Mouse (Mus musculus) T-helper 1 cell (primary cell): Measurements from ENCODE around the gene Greb1.
"Not testable (repeated sequence)": the region's sequence is repeated elsewhere in the genome, so short reads cannot be mapped to it uniquely, and the experiment has no call there.

Source experiments
- in situ Hi-C: fragments of 300-600 bp; cut with MboI, MseI; formaldehyde crosslinking; loops from one replicate; pipeline ENCODE4 v1.15.1; 2025; ENCODE audit warnings: high pct_unique_total_duplicates

The Greb1 gene

DNA sequence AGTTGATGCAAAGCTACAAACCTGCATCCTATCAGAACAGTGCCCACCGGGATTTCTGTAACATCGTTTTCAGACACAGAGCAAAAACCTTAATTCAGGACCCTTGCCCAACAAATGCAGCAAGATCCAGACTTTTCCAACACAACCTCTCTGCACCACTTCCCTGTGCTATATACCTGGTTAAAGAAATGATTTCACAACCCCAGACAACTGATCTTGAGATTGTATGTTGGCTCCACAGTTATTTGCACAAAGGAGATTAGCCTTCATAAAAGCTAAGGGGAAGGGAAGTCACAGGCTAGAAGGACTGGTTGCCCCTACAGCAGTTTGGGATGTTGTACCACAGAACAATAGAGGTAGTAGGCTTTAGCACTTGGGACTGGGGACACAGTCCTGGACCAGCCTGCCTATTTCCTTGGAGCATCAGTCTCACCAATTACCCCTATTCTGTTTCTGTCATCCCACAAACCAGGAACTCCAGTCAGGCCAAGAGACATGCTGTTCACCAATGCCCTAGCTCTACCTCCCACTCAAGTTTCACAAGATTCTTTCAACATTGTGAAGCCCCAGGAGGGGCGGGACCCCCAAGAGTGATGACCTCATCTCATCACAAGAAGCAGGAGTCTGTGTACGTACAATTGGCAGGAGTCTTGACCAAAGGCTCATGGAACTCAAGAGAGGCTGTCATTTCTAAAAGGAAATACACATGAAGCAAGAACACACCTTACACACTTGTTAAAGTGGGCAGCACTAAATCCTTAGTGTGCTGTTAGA is 36.9 kb downstream of the Greb1 start:
- in situ Hi-C loops: no loop called here

DNA sequence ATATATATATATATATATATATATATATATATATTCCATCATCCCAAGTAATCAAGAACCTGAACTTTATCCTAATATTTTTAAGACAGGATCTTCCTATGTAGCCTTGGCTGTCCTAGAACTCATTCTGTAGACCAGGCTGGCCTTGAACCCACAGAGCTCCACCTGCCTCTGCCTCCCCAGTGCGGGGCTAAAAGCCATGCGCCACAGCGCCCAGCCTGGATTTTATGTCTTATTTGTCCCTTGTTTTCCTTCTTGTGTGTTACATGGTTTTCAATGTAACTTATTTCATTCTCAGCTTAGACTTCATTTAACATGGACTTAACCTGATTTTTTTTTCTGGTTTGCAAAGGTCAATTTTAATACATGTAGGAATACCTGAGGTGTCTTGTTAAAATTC is 39.2 kb downstream of the Greb1 start:
- in situ Hi-C loops: no loop called here

DNA sequence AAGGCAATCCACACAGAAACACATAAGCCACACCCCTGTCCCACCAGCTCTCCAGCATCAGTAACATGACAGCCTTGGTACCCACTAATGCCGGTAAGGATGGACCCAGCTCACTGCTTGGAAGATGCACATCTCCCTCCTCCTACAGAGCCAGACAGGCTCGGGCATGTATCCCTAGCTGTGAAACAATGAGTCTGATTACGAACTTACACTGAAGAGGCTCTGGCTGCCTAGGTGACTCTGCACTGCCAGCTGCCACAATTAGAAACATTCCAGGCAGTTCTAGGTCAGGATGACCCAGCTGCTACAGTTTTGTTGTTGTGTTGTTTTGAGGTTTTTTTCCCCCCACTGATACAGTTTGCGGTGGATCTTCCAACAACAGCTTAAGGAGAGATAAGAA is 40.4 kb downstream of the Greb1 start:
- in situ Hi-C loops: no loop called here

DNA sequence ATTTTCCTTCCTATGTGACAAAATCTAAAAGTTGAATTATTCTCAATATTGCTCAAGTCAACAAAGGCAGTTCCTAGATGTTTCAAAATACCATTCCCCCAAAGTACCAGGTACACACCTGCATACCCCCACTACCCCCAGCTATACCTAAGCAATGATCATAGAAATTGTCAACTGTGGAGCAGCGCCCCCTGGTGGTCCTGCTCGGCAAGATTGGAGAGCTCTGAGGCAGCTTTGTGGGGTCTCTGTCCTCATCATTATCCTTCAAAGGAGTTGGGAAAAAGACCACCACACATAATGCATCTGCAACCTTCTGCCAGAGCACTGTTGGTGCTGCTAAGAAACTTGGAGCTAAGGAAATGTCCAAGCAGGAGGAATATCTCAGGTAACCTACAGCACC is 46.4 kb downstream of the Greb1 start:
- in situ Hi-C loops: no loop called here

DNA sequence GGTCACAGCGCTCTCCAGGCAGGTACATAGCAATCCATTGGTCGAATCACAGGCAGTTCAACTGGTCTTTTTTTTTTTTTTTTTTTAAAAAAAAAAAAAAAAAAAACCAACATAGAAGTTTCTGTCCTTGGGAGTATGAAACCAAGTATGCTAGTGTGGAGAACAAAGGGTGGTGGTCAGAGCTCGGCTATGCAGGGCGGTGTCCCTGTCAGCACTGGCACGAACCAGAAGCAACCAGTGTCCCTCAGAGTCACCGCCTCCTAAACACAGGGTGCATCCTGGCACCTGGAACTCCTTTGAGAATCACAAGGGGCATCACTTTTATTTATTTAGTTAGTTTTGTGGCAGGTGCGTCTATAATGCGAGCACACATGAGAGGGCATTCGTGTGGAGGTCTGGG is 47.1 kb downstream of the Greb1 start:
- in situ Hi-C loops: no loop called here

DNA sequence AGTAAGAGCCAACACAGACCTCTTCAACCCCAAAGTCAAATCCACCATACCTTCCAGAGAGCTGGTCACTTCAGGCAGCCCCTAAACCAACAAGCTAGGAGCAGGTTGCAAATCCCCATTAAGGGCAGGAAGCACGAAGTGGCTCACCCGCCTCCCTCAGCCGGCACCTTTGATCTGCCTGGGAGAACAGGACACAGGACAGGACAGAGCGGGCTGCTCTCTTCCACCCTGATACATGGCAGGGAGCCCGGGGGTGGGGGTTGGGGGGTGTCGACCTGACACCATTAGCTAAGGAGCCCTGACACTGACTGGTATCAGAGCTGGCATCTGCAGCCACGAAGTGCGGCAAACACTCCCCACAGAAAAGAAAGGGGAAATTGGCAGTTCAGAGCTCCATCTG is 47.6 kb downstream of the Greb1 start:
- in situ Hi-C loops: no loop called here

DNA sequence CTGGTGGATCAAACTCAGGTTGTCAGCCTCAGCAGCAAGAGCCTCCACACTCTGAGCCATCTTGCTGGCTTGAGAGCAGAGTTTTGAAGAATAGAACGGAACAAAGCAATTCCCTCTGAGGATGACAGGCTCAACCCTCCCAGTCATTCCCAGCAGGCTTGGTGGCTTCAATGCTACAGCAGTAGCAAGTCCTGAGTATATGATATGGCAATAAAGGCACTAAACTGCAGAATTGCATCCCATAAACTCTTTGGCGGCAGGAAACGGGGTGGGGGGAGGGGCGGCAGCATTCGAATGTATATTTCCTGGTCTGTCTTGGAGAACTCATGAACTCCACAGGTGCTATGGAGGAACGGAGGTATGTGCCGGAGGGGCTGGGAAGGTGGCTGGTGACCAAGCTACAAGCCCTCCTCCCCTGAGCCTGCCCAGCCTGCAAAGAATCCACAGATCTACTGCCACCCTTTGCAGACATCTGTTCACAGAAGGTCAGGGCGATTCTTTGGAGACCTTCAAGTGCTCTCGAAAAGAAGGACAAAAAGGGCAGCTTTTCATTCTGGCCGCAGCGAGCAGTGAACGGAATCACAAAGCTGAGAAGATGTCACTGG is 48.3 kb downstream of the Greb1 start:
- in situ Hi-C loops: no loop called here

DNA sequence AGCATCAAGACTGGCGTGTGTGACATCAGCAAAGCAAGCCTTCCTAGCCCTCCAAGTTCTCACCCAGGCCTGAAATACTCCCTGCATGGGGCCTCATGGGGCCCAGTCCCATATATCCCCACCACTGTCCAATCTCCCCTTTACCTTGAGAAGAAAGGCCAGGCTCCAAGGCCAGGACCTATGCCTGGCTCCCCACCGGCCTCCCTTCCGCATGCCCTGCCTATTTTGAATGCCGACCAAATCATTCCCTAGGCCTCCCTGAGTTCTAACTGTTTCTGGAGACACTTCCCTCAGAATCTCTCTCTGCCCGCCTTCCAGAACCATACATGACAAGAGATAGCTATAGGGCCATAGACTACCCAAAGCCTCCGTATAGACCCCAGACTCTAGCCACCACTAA is 49.1 kb downstream of the Greb1 start:
- in situ Hi-C loops: no loop called here

DNA sequence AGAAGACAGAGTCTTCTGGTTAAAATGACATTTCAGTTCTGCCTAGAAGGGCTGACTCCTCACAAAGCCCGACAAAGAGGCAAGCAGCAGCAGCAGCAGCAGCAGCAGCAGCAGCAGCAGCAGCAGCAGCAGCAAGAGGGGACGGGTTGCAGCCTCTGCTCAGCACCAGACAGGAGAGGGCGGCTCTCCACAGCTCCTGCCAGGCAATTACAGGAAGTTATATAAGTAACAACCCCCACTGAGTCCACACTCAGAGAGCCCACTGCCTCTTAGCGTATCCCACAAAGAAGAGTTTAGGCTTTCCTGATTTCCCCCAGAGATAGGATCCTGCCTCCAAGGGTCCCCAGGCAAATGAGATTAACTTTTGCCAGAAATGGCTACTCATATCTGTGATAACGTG is 60.6 kb downstream of the Greb1 start:
- in situ Hi-C loops: no loop called here

DNA sequence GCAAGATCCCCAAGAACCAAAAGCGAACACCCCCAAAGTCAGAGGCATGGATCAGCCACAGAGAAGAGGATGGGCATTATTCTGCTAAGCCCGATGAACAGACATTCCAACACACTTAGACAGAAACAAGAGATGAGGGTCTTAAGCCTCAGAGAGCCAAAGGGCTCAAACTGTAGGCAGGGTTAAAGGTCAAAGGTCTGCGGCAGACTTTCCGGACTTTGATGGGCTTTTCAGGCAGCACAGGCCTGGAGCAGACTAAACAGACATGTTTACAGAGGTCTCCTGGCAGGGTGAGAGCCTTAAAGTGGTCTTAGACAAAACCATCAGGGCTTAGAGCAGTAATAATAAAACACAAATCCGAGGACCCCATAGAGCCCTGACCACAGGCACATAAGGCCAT is 63.4 kb downstream of the Greb1 start:
- in situ Hi-C loops: no loop called here

DNA sequence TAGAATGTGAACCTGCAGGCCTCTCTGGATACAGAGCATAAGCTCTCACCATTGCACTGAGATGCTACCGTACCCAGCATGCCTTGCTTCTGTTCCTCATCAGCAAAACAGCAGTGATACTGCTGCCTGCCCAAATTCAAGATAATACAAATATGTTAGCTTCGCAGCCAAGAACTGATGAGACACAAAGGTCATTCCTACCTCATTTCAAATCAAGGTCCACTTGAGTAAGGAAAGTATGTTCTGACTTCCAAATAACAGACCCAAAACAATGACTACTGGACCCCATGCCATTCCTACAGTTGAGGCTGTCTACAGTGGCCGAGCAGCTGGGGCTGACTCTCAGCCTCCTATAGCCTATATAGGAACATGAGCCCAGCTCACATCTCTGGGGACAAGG is 66.0 kb downstream of the Greb1 start:
- in situ Hi-C loops: no loop called here

DNA sequence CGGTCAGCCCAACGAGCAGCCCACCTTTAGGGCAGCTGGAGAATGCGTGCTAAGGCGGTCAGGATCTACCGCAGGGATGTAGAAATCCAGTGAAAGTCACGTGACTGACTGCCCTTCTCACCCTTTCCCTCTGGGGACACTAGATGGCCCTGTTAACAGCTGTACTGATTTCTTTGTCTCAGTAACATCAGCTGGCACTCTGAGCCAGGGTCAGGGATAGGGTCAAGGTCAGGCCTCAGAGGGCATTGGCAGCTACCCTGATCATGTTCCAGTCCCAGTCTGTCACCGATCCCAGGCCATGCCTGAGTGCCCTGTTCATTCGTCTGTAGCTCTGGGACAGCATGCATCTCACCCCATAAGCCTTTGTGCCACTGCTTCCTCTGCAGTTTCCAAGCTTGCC is 66.7 kb downstream of the Greb1 start:
- in situ Hi-C loops: no loop called here

DNA sequence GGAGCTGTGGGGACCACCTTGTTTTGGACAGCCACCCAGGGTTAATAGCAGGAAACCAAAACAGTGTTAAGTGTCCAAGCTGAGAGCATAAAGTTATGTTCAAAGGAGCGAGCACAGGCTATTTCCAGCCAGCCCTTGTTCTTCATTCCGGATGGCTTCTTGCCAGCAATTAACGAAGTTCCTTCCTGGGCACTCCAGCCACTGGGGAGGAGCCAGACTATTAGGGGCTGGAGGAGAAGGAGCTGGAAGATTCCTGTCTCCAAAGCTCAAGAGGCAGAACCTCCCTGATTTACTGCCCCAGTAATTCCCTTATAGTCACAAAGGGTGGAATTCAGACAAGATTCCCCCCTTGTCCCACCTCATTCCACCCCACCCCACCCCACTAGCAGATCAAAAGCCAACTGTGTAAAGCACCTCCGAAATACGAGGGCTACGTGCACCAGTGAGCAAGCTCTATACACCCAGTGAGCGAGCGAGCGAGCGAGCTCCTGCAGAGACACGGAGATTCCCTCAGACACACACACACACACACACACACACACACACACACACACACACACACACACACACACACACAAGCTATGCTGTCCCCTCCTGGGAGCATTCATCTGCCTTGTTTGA is 69.5 kb downstream of the Greb1 start:
- in situ Hi-C loops: no loop called here

DNA sequence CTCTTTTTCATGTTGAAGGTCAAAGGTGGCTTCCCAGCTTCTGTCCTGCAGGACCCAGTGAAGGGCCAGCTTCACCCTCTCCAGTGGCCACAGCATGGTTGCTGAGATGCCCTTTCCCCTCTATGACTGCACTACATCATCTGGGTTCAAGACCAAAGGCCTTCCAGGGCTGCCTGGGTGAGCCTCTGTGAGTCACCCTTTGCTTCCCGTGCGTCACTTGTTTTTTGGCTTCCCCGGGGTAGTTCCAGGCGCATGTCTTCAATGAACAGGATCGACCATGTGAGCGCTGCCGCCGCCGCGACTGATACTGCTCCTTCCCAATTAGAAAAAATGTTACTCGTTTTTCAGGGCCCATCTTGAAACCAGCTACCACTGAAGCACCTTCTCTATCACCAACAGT is 70.5 kb downstream of the Greb1 start:
- in situ Hi-C loops: no loop called here

DNA sequence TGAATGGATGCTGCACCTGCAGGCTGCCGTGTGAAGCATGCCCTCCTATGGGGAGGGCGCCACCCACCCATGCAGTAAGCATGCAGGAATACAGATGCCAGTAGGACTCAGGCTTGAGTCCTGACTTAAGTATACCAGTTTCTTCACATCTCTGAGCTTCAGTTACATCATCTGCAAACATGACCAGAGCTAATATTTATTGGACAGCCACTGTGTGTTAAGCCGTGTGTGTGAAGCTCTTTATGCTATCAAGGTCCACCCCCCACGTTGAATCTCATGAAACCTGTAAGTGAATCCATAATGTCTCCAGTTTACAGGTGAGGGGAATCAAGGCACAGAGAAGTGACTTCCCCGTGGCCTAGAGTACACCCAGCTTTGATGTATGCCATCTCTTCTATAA is 72.5 kb downstream of the Greb1 start:
- in situ Hi-C loops: no loop called here

DNA sequence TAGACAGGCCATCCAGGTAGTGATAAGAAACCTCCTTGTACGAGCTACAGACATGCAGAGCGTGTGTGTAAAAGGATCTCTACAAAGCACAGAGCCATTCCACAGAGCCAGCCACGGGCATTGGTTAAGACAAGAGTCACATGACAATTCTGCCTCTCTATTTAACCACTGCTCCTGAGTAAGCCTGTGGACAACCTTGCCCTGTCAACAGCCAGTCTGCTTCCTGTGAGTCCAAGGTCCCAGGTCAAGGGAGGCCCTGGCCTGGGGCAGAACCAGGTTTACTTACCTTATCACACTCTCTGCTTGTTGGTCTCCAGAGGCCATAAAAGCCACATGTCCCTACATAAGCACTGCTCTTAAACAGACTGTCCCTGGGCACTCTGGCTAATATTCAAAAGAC is 74.5 kb downstream of the Greb1 start:
- in situ Hi-C loops: no loop called here

DNA sequence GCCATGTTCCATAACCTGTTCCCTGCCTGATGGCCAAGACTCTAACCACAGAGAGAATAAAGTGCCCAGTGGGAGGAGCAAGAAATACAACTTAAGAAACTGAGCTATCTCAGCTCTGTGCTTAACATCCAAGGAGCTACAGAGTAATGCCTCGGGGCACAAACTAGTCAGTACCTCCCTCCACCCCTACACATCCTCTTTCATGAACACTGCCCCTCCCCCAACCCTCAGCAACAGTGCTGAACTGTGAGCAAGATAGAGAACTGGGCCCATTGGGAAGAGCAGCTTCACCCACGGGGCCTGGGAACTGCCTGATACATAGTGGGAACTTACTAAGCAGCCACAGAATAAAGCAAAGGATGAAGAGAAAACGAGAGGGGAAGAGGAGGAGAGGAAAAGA is 77.1 kb downstream of the Greb1 start:
- in situ Hi-C loops: loop anchor here (5.0 kb wide), 1 partner anchor 79 kb away; the partner anchor contains the start of gene Greb1

DNA sequence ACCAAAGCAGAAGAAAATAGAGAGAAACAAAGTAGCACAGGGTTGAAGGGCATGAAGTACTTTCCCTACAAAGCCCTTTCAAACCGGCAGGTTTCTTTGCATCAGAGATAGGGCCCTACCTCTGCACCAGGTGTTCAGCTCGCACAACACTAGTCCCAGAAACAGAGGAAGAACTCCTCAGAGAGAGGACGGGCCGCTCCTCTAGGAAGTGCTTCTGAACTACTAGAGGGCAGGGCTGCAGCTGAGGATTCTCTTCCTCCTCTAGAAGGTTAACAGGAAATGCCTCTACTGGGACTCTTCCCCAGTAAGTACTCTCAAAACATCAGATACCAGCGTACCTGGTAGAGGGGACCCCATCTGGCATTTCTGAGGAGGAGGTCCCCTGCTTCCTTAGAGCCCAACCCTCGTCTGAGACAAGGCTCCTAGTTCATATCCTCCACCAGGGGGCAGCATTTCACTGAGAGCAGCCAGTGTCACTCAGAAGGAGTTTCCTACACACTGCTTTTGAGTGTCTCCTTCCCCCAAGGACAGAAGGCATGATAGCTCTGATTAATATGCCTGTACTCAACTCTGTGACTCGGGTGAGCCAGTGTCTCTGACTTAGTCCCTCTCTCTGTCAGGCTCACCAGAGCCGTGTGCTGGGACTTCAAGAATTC is 81.9 kb downstream of the Greb1 start:
- in situ Hi-C loops: no loop called here

DNA sequence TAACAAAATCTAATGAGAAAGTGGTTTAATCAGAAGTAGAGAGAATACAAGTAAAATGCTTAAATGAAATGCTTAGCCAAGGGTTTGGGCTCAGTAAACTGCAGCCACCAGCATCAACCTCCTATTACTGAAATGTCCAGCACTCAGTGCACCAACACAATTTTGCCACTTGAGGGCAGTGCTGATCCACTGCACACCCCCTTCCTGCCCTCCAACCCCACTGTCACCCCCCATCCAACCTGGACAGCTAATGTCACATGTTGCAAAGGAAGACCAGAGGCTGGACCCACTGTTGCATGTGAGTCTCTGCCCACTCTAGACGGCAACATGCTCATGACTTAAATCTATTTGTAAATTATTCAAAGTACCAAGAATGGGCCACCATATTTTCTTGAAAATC is 83.0 kb downstream of the Greb1 start:
- in situ Hi-C loops: no loop called here

DNA sequence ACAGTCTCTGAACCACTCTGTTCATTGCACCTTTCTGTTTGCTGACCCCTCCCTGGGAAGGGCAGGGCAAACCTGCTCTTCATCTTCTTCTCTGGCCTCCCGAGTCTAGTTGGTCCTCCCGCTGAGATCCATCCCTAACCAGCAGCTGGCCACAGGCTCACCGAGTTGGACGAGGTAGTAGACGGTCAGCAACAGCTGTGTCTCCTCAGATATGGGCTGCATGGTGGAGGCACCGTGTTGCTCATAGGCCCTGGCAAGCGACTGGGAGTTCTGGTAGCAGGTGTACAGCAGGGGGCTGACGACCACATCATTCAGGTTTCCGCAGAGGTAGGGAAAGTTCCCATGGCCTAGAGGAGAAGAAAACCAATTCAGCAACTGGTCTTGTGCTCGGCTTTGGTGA is 86.1 kb downstream of the Greb1 start:
- in situ Hi-C loops: no loop called here

DNA sequence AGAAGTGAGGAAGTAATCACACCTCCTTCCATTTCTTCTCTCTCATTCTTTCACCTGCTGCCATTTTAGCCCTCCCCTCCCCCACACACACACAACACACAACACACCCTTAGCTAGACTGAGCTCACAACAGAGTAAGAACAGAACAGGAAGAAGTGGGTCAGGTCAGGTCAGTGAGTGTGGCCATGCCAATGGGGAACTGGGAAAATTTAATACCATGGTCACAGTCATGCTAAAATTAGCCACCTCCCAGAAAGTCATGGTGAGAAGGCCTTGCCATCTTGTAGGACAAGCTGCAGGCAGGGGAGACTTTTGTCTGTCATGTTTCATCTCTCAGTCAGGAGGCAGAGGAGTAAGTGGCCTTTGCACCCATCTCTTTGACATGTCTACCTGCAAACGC is 102.0 kb downstream of the Greb1 start:
- in situ Hi-C loops: no loop called here

DNA sequence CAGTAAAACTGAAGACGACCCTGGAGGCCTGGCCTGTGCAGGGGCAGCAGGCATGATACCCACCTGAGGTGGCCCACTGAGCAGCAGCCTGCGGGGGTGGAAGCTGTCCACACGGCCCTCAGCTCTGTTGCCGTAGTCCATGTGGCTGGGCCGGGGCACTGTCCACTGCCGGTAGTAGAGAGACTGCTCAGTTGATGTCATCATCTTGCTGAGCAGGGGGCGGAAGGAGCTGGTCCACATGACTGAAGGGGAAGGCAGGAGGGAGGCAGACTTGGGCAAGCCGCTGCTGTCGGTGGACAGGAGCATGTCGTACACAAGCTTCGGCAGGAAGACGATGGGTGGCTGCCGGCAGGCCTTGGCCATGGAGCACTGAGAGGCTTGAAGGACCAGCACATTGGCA is 104.5 kb downstream of the Greb1 start:
- in situ Hi-C loops: no loop called here

DNA sequence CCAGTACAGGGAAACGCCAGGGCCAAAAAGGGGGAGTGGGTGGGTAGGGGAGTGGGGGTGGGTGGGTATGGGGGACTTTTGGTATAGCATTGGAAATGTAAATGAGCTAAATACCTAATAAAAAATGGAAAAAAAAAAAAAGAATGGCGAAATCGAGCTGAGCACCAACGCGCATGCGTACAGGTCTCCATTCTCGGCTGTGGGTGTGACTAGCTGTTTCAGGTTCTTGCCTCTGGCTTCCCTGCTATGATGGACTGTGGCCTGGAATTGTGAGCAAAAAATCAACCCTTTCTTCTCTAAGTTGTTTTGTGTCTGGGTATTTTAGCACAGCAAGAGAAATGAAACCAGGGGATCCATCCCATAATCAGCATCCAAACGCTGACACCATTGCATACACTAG is 105.4 kb downstream of the Greb1 start:
- in situ Hi-C loops: not testable (repeated sequence)
